Mouse (Mus musculus) lung, postnatal 0 days (tissue): ENCODE measurements at regions not wholly inside any gene's neighbourhood (a gene's known extent, or its start where the extent isn't known, plus 50 kb on each side); places are given as distances from the start of the nearest gene placed in this dataset.

Experiments
- CTCF ChIP-seq: IDR thresholded peaks from 2 replicates; pipeline ENCODE4 v1.5.1; 2016; ENCODE audit warnings: antibody characterized with exemption, mild to moderate bottlenecking
- EP300 ChIP-seq: IDR thresholded peaks from 2 replicates; pipeline ENCODE4 v1.6.1; 2016; ENCODE audit warnings: antibody characterized with exemption, mild to moderate bottlenecking, control low read depth

DNA sequence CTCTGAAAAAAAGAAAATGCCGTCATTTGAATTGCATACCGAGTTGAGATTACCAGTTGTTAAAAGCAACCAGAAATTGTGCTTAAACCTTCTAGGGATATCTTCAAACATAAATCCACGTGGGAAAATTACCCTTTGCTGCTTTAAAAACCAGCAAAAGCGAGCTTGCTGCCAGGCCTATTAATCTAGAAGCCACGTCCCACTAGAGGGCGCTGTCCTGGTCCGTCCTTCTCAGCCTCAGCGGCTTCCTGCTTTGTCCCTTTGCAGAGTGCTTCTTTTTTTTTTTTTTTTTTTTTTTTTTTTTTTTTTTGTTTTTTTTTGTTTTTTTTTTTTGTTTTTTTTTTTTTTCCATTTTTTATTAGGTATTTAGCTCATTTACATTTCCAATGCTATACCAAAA, 173.9 kb downstream of the Cand1 start:
- TF ChIP-seq EP300, result no peak
- TF ChIP-seq CTCF, result peak; percentile 73
